Mouse (Mus musculus): ENCODE data around the gene Olfr539.
"Not testable (repeated sequence)": the region's sequence is repeated elsewhere in the genome, so short reads cannot be mapped to it uniquely, and the experiment has no call there.

Gene Olfr539

DNA sequence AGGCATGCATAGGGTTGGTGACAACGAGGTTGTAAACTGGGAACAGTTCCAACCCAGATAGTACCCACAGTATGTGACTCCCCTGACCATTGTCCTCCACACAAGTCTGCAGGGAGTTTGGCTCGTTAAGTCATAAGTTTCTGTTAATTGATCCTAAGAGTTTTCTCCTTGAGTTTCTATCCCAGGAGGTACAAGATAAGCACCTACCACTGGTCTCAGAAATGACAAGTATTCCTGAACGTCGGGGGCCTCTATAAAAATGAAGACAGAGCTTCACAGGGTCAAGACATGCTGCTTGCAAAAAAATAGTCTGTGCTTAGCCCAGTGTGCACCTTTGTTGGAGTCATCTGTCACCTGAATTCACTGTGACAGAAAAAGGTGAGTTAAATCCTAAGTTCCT, at the start of gene Olfr539:
TSS of gene Olfr539 (plus strand) at position 301 of the 400 bp plus-strand sequence.
- no peak for DNase-seq

GRCm38 (mm10) chr7:140628670-140629069, 31.1 kb upstream of the Olfr539 start, which contains the start of gene Olfr61:
Gene Olfr61, plus strand, starts transcription at chr7:140628970.
- DNase-seq = not testable (repeated sequence)

DNA sequence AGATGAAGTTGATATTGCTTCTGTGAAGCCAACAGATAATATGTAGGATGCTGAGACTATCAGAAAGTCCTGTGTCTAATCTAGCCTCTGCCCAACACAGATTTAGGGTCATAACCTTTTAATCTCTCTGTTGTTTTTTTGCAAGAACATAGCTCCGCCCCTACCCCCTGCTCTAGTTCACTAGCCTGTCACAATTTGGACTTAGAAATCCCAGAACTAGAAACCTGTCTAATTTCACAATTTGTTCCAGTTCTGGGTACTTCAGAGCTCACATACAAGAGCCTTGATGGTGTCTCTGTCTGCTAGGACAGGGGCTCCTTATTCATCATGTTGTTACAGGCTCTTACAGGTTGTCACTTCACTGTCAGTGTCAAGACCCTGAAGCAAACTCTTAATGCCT, 29.2 kb upstream of the Olfr539 start:
- no peak for DNase-seq

DNA sequence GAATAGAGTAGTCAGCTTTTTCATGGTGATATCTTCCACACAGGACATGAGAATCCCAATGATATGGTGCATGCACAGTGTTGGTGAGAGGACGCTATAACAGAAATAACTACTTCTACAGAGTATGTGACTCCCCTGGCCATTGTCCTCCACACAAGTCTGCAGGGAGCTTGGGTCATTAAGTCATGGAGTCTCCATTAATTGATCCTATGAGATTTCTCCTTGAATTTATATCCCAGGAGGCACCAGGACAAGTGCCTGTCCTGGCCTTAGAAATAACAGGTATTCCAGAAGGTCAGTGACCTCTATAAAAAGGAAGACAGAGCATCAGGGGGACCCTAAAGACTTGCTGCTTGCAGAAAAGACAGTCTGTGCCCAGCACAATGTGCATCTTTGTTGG, 13.6 kb upstream of the Olfr539 start, which contains the start of gene Olfr53:
TSS of gene Olfr53 (plus strand) at position 301 of the 400 bp plus-strand sequence.
- DNase-seq = no peak

DNA sequence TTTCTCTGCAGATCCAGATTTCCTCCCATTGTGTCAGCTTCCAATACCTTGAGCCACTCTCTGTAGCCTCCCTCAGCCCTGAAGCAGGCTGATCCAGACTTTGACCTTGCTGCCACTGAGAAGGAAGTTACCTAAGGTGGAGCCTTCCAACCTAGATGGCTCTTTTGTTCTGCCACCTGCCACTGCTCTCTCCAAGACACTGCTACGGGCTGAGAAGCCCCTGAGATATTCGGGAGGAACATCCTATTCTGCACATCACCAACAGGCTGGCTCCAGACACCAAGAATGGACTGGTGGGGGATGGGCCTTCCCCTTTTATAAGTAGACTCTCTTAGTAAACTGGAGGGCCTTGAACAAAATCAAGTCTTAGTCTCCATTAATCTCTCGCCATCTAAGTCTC, 11.0 kb downstream of the Olfr539 start:
- DNase-seq = not testable (repeated sequence)

DNA sequence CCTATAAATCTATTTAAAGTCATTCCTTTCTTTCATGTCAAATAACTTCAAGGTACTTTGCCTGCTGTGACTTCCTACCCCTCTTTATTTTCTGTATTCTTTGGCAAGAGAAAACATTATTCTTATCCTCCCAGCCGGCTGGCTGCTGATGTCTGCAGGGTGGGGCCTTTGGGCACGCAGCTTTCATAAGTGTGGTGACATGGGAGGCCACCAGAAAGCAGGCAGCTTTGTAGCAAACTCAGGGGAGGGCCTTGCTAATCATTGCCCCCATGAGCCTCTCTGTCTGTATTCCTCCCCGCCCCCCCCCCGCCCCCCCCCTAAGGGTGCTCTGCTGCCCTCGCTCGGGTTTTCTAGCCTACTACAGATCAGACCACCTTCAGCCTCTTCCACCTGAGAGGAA, 16.1 kb downstream of the Olfr539 start:
- DNase-seq = no peak

GRCm38 (mm10) chr7:140679591-140679990, 19.9 kb downstream of the Olfr539 start:
- not testable (repeated sequence) for DNase-seq

DNA sequence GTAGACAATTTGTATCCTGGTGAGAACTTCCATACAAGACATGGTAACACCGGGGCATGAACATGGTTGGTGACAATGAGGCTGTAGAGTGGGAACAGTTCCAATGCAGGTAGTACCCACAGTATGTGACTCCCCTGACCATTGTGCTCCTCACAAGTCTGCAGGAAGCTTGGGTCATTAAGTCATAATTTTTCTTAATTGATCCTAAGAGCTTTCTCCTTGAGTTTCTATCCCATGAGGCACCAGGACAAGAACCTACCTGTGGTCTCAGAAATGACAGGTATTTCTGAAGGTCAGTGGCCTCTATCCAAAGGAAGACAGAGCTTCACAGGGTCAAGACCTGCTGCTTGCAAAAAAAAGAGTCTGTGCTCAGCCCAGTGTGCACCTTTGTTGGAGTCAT, 21.9 kb downstream of the Olfr539 start, which contains the start of gene Olfr45:
TSS of gene Olfr45 (plus strand) at position 301 of the 400 bp plus-strand sequence.
- no peak for DNase-seq

GRCm38 (mm10) chr7:140696967-140697366, 37.2 kb downstream of the Olfr539 start, which contains the start of gene Olfr541:
Gene Olfr541, plus strand, starts transcription at chr7:140697267.
- no peak for DNase-seq

DNA sequence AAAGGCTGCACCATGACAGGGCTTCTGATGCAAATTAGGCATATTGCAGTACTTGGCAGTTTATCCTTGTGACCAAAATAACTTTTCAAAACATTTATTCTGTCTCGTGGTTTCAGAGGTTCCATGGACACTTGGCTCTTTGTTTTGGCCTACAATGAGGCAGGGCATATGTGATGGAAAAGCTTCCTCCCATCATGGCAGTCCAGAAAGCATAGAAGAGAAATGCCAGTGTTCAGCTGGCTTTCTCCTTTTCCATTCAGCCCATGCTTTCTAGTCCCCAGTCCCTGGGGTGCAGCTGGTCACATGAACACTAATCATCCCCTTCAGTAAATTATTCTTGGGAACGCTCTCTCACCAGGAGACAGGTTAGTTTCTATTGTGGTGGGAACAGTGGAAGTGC, 46.6 kb downstream of the Olfr539 start:
- no peak for DNase-seq

GRCm38 (mm10) chr7:140707536-140708284, 48.0 kb downstream of the Olfr539 start:
- DNase-seq = no peak

- DNase-seq = no peak
Measured at GRCm38 (mm10) chr7:140717155-140718055, 57.7 kb downstream of the Olfr539 start.

GRCm38 (mm10) chr7:140721095-140721494, 61.4 kb downstream of the Olfr539 start:
- no peak for DNase-seq

GRCm38 (mm10) chr7:140725558-140725957, 65.8 kb downstream of the Olfr539 start:
- DNase-seq = no peak

Data from right cerebral cortex, postnatal 14 days (tissue).